In the genomic region with DNA sequence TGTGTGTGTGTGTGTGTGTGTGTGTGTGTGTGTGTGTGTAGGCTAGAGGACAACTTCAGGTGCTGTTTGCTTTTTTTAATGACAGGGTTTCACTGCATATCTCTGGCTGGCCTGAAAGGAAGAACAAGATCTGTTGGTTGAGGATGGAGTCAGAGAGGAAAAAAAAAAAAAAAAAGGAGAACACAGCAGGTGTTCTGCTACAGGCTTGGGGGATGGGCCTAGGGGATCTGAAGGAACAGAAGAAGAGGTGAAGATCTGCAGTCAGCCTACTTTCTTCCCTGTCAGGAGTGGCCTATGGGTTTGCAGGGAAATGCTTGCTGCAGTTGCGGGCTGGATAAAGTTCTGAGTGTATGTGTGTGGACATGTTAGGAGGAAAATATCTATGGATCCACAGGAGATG, we compare ENCODE assay signal across 18 mouse cellular contexts. TPM values are rescaled to one million over a fixed set of nuclear protein-coding genes. Genes with fewer than 3 reads are reported as not detected.
A peak's percentile ranks its signal among the peaks of the same experiment; 100 is the strongest.
DNase-seq lines count a peak whose midpoint lies in the region; TF ChIP-seq lines count a peak whose summit lies in the region.
"Had no signal": no experiment of that assay in that cellular context is flagged by ENCODE, and none has a peak within 500 bp of the region (broad histone marks: within the 10 kb centered on the region; RNA-seq: fewer than 3 reads in every experiment).

No protein-coding gene starts in this region.

- no peaks in the 10 kb centered on the region; the same call in 1 of the 2 replicates for H3K27me3 ChIP-seq in cerebellum, adult 2 months (ENCODE audit: control insufficient read depth, insufficient read depth, low read length)
- H3K27me3 ChIP-seq: embryonic facial prominence, embryonic 12.5 days; forebrain, embryonic 15.5 days; heart, embryonic 13.5 days; hindbrain, embryonic 15.5 days; Patski had no signal

- TF ChIP-seq CTCF in cerebellum, adult 2 months (IDR thresholded peaks at IDR 0.05; ENCODE audit: borderline replicate concordance, insufficient read depth, low read depth, low read length), result no peak

- no peak overlapping the region for H3K4me3 ChIP-seq in ES-E14 (ENCODE audit: insufficient read depth in 1 of 2, low read depth in 1 of 2, low read length in 2 of 2, poor library complexity in 1 of 2, severe bottlenecking in 1 of 2)
- no peak overlapping the region for H3K4me3 ChIP-seq in cerebellum, adult 2 months (replicated peaks; ENCODE audit: insufficient read depth, low read depth, low read length)
- H3K4me3 ChIP-seq: embryonic facial prominence, embryonic 12.5 days; forebrain, embryonic 15.5 days; heart, embryonic 13.5 days; hindbrain, embryonic 15.5 days had no signal

- H3K9ac ChIP-seq in ES-E14 (ENCODE audit: insufficient read depth, low read depth, low read length, poor library complexity, severe bottlenecking), result no peak overlapping the region
- H3K9ac ChIP-seq: embryonic facial prominence, embryonic 12.5 days; forebrain, embryonic 15.5 days; heart, embryonic 13.5 days; hindbrain, embryonic 15.5 days had no signal

- H3K36me3 ChIP-seq in ES-E14 (ENCODE audit: control insufficient read depth, insufficient read depth, low read length, poor library complexity, severe bottlenecking), result no peaks in the 10 kb centered on the region
- H3K36me3 ChIP-seq: embryonic facial prominence, embryonic 12.5 days; forebrain, embryonic 15.5 days; heart, embryonic 13.5 days; hindbrain, embryonic 15.5 days had no signal

- in situ Hi-C loops in ES-E14 (cut with MboI; ENCODE audit: low sequenced_read_pairs in 2 of 2, unreplicated experiment in 2 of 2), result no loop called here

- H3K27ac ChIP-seq in ES-E14 (ENCODE audit: insufficient read depth, low read depth, low read length, poor library complexity, severe bottlenecking), result no peak overlapping the region
- no peak overlapping the region for H3K27ac ChIP-seq in cerebellum, adult 2 months (ENCODE audit: insufficient read depth, low read length)
- H3K27ac ChIP-seq: embryonic facial prominence, embryonic 12.5 days; forebrain, embryonic 15.5 days; heart, embryonic 13.5 days; hindbrain, embryonic 15.5 days had no signal

- no peaks in the 10 kb centered on the region for H3K9me3 ChIP-seq in ES-E14 (ENCODE audit: control insufficient read depth, insufficient read depth, low read depth, low read length)
- H3K9me3 ChIP-seq: embryonic facial prominence, embryonic 12.5 days; forebrain, embryonic 15.5 days; heart, embryonic 13.5 days; hindbrain, embryonic 15.5 days had no signal

- 0 out of 4 replicates have a peak, but pooled peaks cover 0 to 3% of the 10 kb centered on the region in 2 experiments for H3K4me1 ChIP-seq in ES-E14 (ENCODE audit: control insufficient read depth in 2 of 2, insufficient read depth in 2 of 2, low read length in 2 of 2, poor library complexity in 1 of 2)
- H3K4me1 ChIP-seq in cerebellum, adult 2 months (ENCODE audit: control insufficient read depth, insufficient read depth, low read length), result no peaks in the 10 kb centered on the region; the same call in 1 of the 2 replicates
- H3K4me1 ChIP-seq: embryonic facial prominence, embryonic 12.5 days; forebrain, embryonic 15.5 days; hindbrain, embryonic 15.5 days had no signal

- 97% methylated on average over 1 of the region's 1 CpGs for WGBS in cerebellum, adult 2 months

- TF ChIP-seq POLR2A in cerebellum, adult 2 months (IDR thresholded peaks at IDR 0.05; ENCODE audit: borderline replicate concordance, insufficient read depth, low read length), result no peak

- no peak for DNase-seq in ES-E14 (ENCODE audit: low read depth, low spot score)
- DNase-seq in thymus, adult 18-20 months, result peak; percentile 41 to 73
- peak; percentile 85 for DNase-seq in thymus, postnatal 14 days
- DNase-seq in spleen, adult 18-20 months, result no peak
- no peak for DNase-seq in cerebellum, adult 2 months
- no peak for DNase-seq in cerebellum, postnatal 4 days (ENCODE audit: low spot score in 2 of 2)
- DNase-seq: adrenal gland, adult 2 months; adrenal gland, postnatal 25 days; cerebellum, adult 18-20 months; cerebellum, postnatal 10 days; embryo, embryonic 11 days; gastrocnemius, postnatal 10 days; heart, postnatal 36 days had no signal

TF ChIP-seq in ES-E14, 5 proteins besides CTCF, POLR2A, EP300 and RAD21:
- TF ChIP-seq CHD2 (IDR thresholded peaks at IDR 0.05; ENCODE audit: low read depth, low read length) (no peak), ZNF384 (IDR thresholded peaks at IDR 0.05; ENCODE audit: low read depth, low read length) (peak; percentile 87)

RNA-seq across cellular contexts. Expression of gene Ube2e1, which starts 19.0 kb away (rescaled TPM):
- 10.7 and 17.0 TPM in 2 replicates for total RNA-seq in ES-E14 (2012; rRNA removed)
- 101 and 105 TPM in 2 replicates for polyA plus RNA-seq in cerebellum, adult 2 months (2012; rRNA removed)

Comparison
In these comparisons a context has a peak if more than half of its experiments do, and no peak if none do; other contexts are left out.
1. DNase-seq: peak in thymus, adult 18-20 months (2 of 2) and thymus, postnatal 14 days (single experiment); none in ES-E14 (single experiment), spleen, adult 18-20 months (0 of 2), cerebellum, adult 2 months (0 of 2) and cerebellum, postnatal 4 days (0 of 2).